Mouse (Mus musculus) right cerebral cortex, postnatal 25 days (tissue): ENCODE data around the gene Gm20661.

ENCODE experiments used
- DNase-seq: peaks from one replicate; pipeline ENCODE4 v3.0.0; 2022

Gene Gm20661

DNA sequence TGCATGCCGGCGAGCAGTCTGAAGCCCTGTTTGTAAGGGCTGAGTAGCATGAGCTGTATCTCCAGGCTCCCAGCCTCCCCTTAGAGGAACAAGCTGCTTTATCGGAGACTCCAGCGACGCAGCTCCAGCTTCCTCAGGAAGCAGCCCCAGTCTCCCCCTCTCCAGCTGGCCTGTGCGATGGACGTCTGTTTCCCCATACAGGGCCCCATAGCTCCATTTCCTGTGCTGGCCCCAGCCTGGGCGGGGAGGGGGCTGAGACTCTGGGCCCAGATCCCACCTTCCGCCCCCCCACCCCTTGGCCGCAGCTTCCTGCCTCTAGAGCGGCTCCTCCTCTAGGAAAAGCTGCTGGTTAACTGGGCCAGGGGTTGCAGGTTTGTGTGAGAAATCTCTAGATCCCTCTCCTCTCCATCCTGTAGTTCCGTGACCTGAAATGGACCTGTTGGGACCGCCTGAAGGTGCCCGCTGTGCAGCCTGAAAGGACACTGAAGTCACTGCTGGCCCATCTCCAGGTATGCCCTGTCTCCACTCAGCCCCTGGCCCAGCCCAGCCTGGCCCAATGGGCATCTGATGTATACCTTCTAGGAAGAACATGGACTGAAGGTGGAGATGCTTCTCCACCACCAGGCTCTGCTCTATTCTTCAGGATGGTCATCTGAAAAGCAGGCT lies at the start of gene Gm20661:
Gm20661 (plus strand) TSS at position 378 of the 666 bp plus-strand sequence.
- peak; percentile 42 for DNase-seq

DNA sequence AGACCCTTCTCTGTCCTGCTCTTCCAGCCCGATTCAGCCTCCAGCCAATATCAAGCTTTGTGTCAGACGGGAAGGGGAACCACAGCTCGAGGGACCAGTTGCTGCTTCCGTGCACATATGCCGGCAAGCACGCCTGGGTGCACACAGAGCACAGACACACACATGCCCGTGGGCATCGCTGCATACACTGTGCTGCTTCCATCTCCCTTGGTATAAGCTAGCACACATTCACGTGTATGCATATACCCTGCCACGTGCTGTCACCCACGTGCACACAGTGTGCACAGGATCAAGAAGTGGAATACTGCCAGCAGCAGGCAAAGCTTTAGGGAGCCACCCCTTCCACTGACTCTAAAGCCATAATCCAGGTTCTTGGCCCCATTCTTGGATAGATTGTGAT lies 48.7 kb upstream of the Gm20661 start:
- DNase-seq = peak; percentile 37

DNA sequence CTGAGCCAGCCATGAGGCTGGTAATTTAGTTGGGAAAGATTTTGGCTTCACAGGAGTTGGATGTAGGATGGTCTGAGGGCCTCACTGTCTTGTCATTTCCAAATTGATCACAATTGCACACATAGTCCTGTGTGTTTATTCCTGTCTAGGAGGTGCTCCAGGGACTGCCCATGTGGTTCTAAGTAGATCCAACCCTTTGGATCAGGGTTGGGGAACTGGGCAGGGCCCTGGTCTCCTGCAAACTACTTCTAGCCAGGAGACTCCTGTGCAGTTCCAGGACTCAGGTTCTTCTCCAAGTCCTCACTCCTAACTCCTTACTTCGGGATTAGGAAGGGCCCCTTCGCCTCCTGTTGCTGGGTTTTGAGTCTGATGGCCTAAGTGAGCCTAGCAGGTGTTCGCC lies 47.5 kb upstream of the Gm20661 start, which contains the start of gene Camkv:
Camkv (plus strand) TSS at position 301 of the 400 bp plus-strand sequence.
- no peak for DNase-seq

DNA sequence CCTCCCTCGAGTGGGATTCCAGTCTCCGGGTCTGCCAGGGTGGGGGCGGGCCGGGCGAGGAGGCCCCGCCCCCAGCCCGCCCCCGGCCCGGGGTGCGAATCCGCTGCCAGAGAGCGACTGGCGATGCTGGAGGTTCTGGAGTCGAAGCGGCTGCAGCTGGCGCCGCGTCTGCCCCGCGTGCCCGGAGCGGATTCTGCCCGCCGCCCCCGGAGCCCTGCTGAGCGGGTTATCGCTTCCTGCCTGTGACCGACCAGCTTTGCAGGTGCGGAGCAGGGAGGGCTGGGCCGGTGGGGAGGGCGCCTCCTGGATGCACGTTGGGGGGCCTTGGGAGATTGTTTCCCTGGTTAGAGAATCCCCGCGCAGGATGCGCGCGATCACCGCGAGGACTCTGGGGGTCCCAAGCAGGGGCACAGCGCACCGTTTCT lies 47.1 kb upstream of the Gm20661 start:
- peak; percentile 72 for DNase-seq

GRCm38 (mm10) chr9:107936215-107936822 lies 46.5 kb upstream of the Gm20661 start:
- peak; percentile 71 for DNase-seq

DNA sequence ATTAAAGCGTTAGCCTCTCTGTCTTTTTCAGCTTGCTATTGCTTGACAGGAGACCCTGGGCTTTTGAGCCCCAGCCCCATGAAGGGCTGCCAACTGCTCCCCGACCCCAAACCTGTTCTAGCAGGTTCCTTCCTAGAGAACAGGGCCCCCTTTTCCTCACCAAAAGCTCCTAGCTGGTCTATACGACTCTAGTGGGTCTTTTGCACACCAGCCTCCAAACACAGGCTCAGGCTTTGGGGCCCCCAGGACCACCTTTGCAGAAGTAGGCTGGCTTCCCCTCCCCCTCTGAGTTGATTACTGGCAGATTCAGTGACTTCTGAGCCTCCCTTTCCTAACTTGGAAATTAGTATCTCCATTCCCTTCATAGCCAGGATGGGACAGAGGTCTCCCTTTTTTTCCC lies 46.0 kb upstream of the Gm20661 start:
- no peak for DNase-seq

- DNase-seq = no peak
These were observed 35.3 kb upstream of the Gm20661 start for GRCm38 (mm10) chr9:107947241-107948194.

GRCm38 (mm10) chr9:107949184-107949921 lies 33.5 kb upstream of the Gm20661 start:
- no peak for DNase-seq

GRCm38 (mm10) chr9:107949922-107950235 lies 33.0 kb upstream of the Gm20661 start, which contains the start of gene Traip:
Gene Traip (plus strand): TSS chr9:107950136.
- DNase-seq = no peak

DNA sequence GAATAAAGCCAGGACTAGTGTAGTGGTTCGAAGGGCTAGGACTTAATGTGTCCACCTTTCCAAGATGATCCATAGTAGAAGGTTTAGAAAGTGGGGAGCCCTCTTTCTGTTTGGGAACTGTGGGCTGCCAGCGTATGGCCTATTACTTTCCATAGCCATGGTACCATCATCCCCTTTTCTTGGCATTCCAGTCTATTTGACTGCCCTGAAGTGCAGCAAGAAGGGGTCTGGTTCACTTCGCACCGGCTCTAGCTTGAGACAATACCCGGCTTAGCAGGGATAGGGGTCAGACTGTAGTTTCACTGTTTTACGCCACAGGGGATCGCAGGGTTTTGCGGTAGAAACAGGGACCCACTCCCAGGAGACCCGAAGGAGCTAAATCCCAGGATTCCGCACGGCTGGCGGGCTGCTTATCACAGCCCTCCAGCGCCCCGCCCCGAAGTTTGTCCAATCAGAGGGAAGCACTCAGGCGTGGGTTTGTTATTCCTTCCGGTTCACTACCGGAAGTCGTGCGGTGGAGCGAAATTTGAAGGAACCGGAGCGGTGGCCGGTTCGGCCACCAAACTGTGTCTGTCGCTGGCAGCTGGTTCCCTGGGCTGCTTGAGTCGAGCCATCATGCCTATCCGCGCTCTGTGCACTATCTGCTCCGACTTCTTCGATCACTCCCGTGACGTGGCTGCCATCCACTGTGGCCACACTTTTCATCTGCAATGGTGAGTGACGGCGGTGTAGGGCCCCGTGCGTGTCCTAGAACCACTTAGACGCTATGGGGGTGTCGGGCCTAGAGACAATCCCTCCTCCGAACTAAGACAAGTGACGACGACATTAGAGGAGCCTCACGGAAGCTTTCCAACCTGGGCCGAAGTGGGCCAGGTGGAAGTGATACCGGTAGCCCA lies 32.1 kb upstream of the Gm20661 start:
- peak; percentile 90 for DNase-seq

- DNase-seq = no peak
These were observed 27.1 kb upstream of the Gm20661 start for GRCm38 (mm10) chr9:107955613-107956289.

DNA sequence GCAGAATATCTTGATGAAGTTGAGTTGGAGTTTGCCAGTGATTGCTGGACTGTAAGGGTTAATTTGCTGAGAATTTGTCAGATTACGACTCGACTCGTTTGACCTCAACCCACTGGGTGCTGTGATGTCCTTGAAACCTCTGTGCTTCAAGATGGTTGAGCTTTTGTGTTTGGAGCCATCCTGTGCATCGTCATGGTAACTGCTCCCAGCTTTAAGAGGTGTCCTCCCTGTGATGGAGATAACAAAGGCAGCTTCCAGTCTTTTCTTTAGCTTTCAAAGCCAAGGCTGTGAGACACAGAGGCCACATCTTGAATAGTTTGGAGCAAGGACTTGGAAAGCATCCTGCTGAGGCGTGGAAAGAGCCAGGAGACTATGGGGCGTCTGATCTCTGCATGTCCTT lies 25.7 kb upstream of the Gm20661 start:
- DNase-seq = no peak

GRCm38 (mm10) chr9:107959896-107960295 lies 23.0 kb upstream of the Gm20661 start:
- no peak for DNase-seq

- DNase-seq = no peak
These were observed 21.9 kb upstream of the Gm20661 start for GRCm38 (mm10) chr9:107960928-107961327.

DNA sequence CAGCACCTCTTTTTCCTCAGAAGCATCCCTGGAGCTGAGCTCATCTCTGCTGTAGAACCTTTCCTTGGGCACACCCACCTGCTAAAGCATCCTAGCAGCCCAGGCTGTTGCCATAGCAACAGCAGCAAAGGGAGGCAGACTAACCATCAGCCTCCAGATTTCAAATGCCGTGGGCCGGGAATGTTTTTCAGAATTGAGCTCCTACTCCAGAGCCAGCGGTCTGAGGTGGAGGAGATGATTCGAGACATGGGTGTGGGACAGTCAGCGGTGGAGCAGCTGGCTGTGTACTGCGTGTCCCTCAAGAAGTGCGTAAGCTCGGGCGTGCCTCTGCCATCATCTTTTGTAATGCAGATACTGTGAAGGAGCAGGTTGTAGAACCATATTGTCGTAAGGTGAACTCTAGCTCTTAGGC lies 21.5 kb upstream of the Gm20661 start:
- DNase-seq = peak; percentile 84

GRCm38 (mm10) chr9:107961881-107962280 lies 21.0 kb upstream of the Gm20661 start:
- peak; percentile 69 for DNase-seq

DNA sequence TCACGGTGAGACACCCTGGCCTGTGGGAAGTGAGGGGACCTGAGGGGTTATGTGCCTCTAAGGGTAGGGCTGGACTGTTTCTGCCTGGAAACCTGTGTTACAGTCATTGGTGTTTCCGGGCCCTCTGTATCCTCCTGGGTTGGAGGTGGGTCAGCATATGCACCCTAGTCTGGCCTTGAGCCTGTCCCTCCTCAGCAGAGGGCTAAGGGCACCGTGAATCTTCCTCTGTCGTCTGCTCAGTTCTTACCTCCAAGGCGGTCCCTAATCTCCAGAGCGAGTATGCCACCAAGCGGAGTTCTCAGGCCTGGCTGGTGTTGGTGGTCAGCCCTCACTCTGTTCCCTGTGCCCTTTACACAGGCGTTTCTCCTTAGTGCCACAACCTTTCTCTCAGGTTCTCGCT lies 19.9 kb upstream of the Gm20661 start:
- no peak for DNase-seq

- no peak for DNase-seq
These were observed 19.2 kb upstream of the Gm20661 start for GRCm38 (mm10) chr9:107963700-107964099.

DNA sequence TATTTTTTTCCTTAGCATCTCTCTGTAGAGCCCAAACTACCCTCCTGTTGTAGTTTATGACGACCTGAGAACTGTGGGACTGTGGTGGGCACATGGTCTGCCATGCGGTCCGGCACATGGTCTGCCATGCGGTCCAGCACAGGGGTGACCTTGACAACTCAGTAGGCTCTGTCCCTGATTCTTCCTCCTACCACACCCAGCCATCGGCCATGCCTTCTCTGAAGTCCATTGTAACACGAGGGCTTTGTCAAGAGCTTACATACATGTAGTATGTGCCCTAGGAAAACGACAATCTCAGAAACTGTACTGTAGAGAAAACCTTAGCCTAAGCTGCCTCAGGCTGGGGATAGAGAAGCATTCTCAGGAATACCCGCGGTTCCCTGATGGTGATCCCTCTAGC lies 18.2 kb upstream of the Gm20661 start:
- DNase-seq = no peak

DNA sequence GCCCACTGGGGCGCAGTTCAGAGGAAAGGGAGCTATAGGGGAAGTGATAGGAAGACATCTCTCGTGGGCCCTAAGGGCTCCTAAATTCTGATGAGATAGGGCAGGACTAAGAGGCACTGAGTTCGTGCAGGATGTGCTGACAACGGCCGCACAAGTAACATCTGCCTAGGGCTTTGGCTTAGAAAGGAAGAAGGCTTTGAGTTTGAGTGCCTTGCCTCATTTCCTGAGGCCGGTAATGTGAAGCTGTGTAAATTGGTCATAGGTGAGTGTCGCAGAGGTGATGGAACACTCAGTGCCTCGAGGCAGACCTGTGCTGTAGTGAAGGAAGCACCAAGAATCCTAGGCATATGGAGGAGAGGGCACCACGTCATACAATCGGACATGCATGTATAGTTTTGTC lies 16.2 kb upstream of the Gm20661 start:
- DNase-seq = no peak

DNA sequence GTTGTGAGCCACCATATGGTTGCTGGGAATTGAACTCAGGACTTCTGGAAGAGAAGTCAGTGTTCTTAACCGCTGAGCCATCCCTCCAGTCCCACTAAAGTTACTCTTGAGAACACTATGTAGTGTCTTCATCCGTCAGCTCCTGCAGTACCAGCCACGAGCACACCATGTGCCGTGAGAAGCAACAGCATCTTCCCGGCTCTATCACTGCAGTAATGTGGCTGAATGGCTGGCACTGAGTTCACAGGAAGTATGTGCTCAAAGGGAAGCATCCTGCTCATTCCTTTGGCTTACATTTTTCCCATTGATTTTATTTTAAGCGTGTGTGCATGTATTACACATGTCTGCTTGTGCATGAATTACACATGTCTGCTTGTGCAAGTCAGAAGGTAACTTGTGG lies 15.4 kb upstream of the Gm20661 start:
- DNase-seq = no peak
